Mouse (Mus musculus) limb, embryonic 12.5 days (tissue): ENCODE results near the gene Taf5l. TPM values are rescaled to one million over a fixed set of nuclear protein-coding genes. Genes with fewer than 3 reads are reported as not detected.

ENCODE experiments used
- ATAC-seq: fragments of 200-750 bp; cut with Nextera tagmentation; 2 replicates; pipeline ENCODE4 v1.8.0; 2017; ENCODE audit warnings: low read depth, moderate TSS enrichment; ENCODE audit not compliant: insufficient number of reproducible peaks, insufficient read depth, low FRiP score, low TSS enrichment
- H3K27ac ChIP-seq: fragments of 300-500 bp; sonication (generic); 2 replicates; pipeline ENCODE4 v1.5.1; 2016; ENCODE audit warnings: mild to moderate bottlenecking, moderate library complexity
- H3K27me3 ChIP-seq: fragments of 300-500 bp; sonication (generic); 2 replicates; pipeline ENCODE4 v1.6.1; 2016; ENCODE audit warnings: mild to moderate bottlenecking, moderate library complexity
- H3K36me3 ChIP-seq: fragments of 300-500 bp; sonication (generic); 2 replicates; pipeline ENCODE4 v1.6.1; 2016; ENCODE audit warnings: mild to moderate bottlenecking, moderate library complexity
- H3K4me1 ChIP-seq: fragments of 300-500 bp; sonication (generic); replicated peaks from 2 replicates; pipeline ENCODE4 v1.6.1; 2016
- H3K4me2 ChIP-seq: fragments of 300-500 bp; sonication (generic); 2 replicates; pipeline ENCODE4 v1.6.1; 2016; ENCODE audit warnings: mild to moderate bottlenecking, moderate library complexity
- H3K4me3 ChIP-seq: fragments of 300-500 bp; sonication (generic); replicated peaks from 2 replicates; pipeline ENCODE4 v1.5.1; 2016; ENCODE audit warnings: mild to moderate bottlenecking
- H3K9ac ChIP-seq: fragments of 300-500 bp; sonication (generic); replicated peaks from 2 replicates; pipeline ENCODE4 v1.6.1; 2016; ENCODE audit warnings: mild to moderate bottlenecking, moderate library complexity
- H3K9me3 ChIP-seq: fragments of 300-500 bp; sonication (generic); 2 replicates; pipeline ENCODE4 v1.6.1; 2016; ENCODE audit warnings: mild to moderate bottlenecking, moderate library complexity
- WGBS: fragments of 180-500 bp; shearing (Covaris S2); methylation state at CpG from one replicate; pipeline ENCODE4 v1.1.7; 2016; 5-methylcytosine and 5-hydroxymethylcytosine counted together
- microRNA counts: library from miRNA; unstranded; fragments of <30 nt; microRNA quantifications from one replicate; lab custom pipeline; 2017
- microRNA-seq: library from miRNA; unstranded; fragments of <30 nt; microRNA quantifications from one replicate; pipeline ENCODE4, GENCODE M21; 2017
- polyA plus RNA-seq: library from polyadenylated mRNA; unstranded; fragments of >200 nt; fragmentation: Nextera tagmentation; extraction: Ambion mirVana; gene quantifications from 2 replicates; pipeline ENCODE4 v1.2.1, GENCODE M21; 2016

Gene Taf5l
- polyA plus RNA-seq, 1 experiment from 2014 or later, result 45.7 TPM

GRCm38 (mm10) chr8:123960056-123960455, 61.1 kb downstream of the Taf5l start:
- Histone ChIP-seq H3K36me3 (peaks cover 61% of the 10 kb centered on the region; the same call in 1 of the 2 replicates), H3K9me3 (no peaks in the 10 kb centered on the region), H3K4me2 (no peak overlapping the region), H3K27me3 (no peaks in the 10 kb centered on the region), H3K27ac (no peak overlapping the region), H3K4me1 (no peaks in the 10 kb centered on the region), H3K4me3 (no peak overlapping the region), H3K9ac (no peak overlapping the region)
- 88% methylated on average over 9 of the region's 9 CpGs for WGBS
- no peak for ATAC-seq

GRCm38 (mm10) chr8:123959473-123959872, 61.7 kb downstream of the Taf5l start:
- WGBS, result 93% methylated on average over 6 of the region's 6 CpGs
- Histone ChIP-seq H3K27ac (no peak overlapping the region), H3K9me3 (no peaks in the 10 kb centered on the region), H3K4me2 (no peak overlapping the region), H3K9ac (no peak overlapping the region), H3K4me1 (no peaks in the 10 kb centered on the region), H3K36me3 (peaks cover 61% of the 10 kb centered on the region), H3K27me3 (no peaks in the 10 kb centered on the region), H3K4me3 (no peak overlapping the region)
- ATAC-seq, result no peak

- Histone ChIP-seq H3K4me3 (no peak overlapping the region), H3K27me3 (no peaks in the 10 kb centered on the region), H3K4me1 (no peaks in the 10 kb centered on the region), H3K9ac (no peak overlapping the region), H3K27ac (no peak overlapping the region), H3K4me2 (no peak overlapping the region), H3K36me3 (peaks cover 66% of the 10 kb centered on the region), H3K9me3 (no peaks in the 10 kb centered on the region)
- no peak for ATAC-seq
- WGBS, result 82% methylated on average over 17 of the region's 17 CpGs
Observed at GRCm38 (mm10) chr8:123958130-123958529, 63.1 kb downstream of the Taf5l start.

- 91% methylated on average over 8 of the region's 8 CpGs for WGBS
Observed at GRCm38 (mm10) chr8:123954246-123954645, 67.0 kb downstream of the Taf5l start.

GRCm38 (mm10) chr8:123953686-123954085, 67.5 kb downstream of the Taf5l start:
- Histone ChIP-seq H3K9me3 (no peaks in the 10 kb centered on the region), H3K4me1 (peaks cover 6% of the 10 kb centered on the region; the same call in 1 of the 2 replicates), H3K27ac (no peak overlapping the region), H3K36me3 (peaks cover 49% of the 10 kb centered on the region), H3K27me3 (no peaks in the 10 kb centered on the region), H3K4me3 (no peak overlapping the region), H3K4me2 (no peak overlapping the region), H3K9ac (no peak overlapping the region)
- WGBS, result 85% methylated on average over 8 of the region's 8 CpGs
- no peak for ATAC-seq

More at GRCm38 (mm10) chr8:123954246-123954645, 67.0 kb downstream of the Taf5l start:
- Histone ChIP-seq H3K4me3 (no peak overlapping the region), H3K4me2 (no peak overlapping the region), H3K4me1 (peaks cover 6% of the 10 kb centered on the region; the same call in 1 of the 2 replicates), H3K9ac (no peak overlapping the region), H3K36me3 (peaks cover 51% of the 10 kb centered on the region), H3K9me3 (no peaks in the 10 kb centered on the region), H3K27me3 (no peaks in the 10 kb centered on the region), H3K27ac (no peak overlapping the region)
- no peak for ATAC-seq

GRCm38 (mm10) chr8:123950077-123950802, 71.0 kb downstream of the Taf5l start:
- peak overlapping the region; percentile 96 for H3K4me2 ChIP-seq
- H3K36me3 ChIP-seq, result peaks cover 41% of the 10 kb centered on the region
- H3K9ac ChIP-seq, result peak overlapping the region; percentile 84
- no peaks in the 10 kb centered on the region for H3K9me3 ChIP-seq
- H3K4me1 ChIP-seq, result peaks cover 13% of the 10 kb centered on the region
- WGBS, result 31% methylated on average over 10 of the region's 10 CpGs
- no peak for ATAC-seq
- H3K4me3 ChIP-seq, result peak overlapping the region; percentile 96
- H3K27me3 ChIP-seq, result no peaks in the 10 kb centered on the region
- no peak overlapping the region for H3K27ac ChIP-seq

- peak overlapping the region; percentile 96 for H3K4me3 ChIP-seq
- H3K9me3 ChIP-seq, result no peaks in the 10 kb centered on the region
- ATAC-seq, result peak; percentile 40; the same call in 1 of the 2 replicates
- H3K27ac ChIP-seq, result peak overlapping the region; percentile 86
- H3K4me2 ChIP-seq, result peak overlapping the region; percentile 96
- peak overlapping the region; percentile 84 for H3K9ac ChIP-seq
- peaks cover 13% of the 10 kb centered on the region for H3K4me1 ChIP-seq
- H3K36me3 ChIP-seq, result peaks cover 42% of the 10 kb centered on the region
- WGBS, result 4% methylated on average over 10 of the region's 10 CpGs
- no peaks in the 10 kb centered on the region for H3K27me3 ChIP-seq
Observed at GRCm38 (mm10) chr8:123949686-123949986, 71.6 kb downstream of the Taf5l start.

- Histone ChIP-seq H3K27ac (peak within 1 kb of the TSS; percentile 86), H3K4me1 (peaks cover 13% of the 10 kb centered on the region), H3K4me2 (peak within 1 kb of the TSS; percentile 96), H3K27me3 (no peaks in the 10 kb centered on the region), H3K9ac (peak within 1 kb of the TSS; percentile 84), H3K9me3 (no peaks in the 10 kb centered on the region), H3K36me3 (peaks cover 40% of the 10 kb centered on the region), H3K4me3 (peak within 1 kb of the TSS; percentile 96)
- ATAC-seq, result peak; percentile 70
- WGBS, result under 1% methylated on average over 77 of the region's 77 CpGs
Observed at GRCm38 (mm10) chr8:123948942-123949685, 72.1 kb downstream of the Taf5l start, which contains the start of gene Nup133. Gene Nup133 (minus strand): TSS chr8:123949265.

MicroRNA genes within 50 kb of the gene (microRNA counts, 519-probe panel; counts per million panel counts)
- not detected for microRNA mmu-miR-1967 (lab: Ali Mortazavi, UCI)

Small RNAs within 50 kb of the gene (microRNA-seq; reads per million reads assigned to microRNA genes)
- gene Mir1967, result not detected

Other genes starting within 250 kb of the Taf5l start
- gene Rab4a, start 215.4 kb downstream of the Taf5l start, polyA plus RNA-seq, result 52.4 and 56.3 TPM in 2 replicates
- gene Ccsap, start 161.2 kb downstream of the Taf5l start, polyA plus RNA-seq, result 7.4 and 8.4 TPM in 2 replicates
- gene Acta1, start 126.6 kb downstream of the Taf5l start, polyA plus RNA-seq, result 102 and 120 TPM in 2 replicates
- gene Nup133, start 72.1 kb downstream of the Taf5l start, polyA plus RNA-seq, result 50.7 and 56.4 TPM in 2 replicates
- gene Abcb10, start 38.3 kb downstream of the Taf5l start, polyA plus RNA-seq, result 20.2 and 21.6 TPM in 2 replicates
- 5.1 and 6.4 TPM in 2 replicates for gene Urb2, start 111 bp upstream of the Taf5l start, polyA plus RNA-seq
- gene Galnt2, start 210.0 kb upstream of the Taf5l start, polyA plus RNA-seq, result 56.7 and 64.3 TPM in 2 replicates